Mouse (Mus musculus) neural tube, embryonic 13.5 days (tissue): ENCODE data around the gene Tnfrsf13c. TPM values are rescaled to one million over a fixed set of nuclear protein-coding genes. Genes with fewer than 3 reads are reported as not detected.

Experiments
- ATAC-seq: fragments of 200-750 bp; cut with Nextera tagmentation; 2 replicates; pipeline ENCODE4 v1.8.0; 2017; ENCODE audit warnings: low read depth, mild to moderate bottlenecking, moderate TSS enrichment, moderate library complexity
- H3K27ac ChIP-seq: fragments of 300-500 bp; sonication (generic); replicated peaks from 2 replicates; pipeline ENCODE4 v1.5.1; 2015; ENCODE audit warnings: moderate library complexity, mild to moderate bottlenecking, inconsistent platforms
- H3K27me3 ChIP-seq: fragments of 300-500 bp; sonication (generic); 2 replicates; pipeline ENCODE4 v1.6.1; 2015; ENCODE audit warnings: mild to moderate bottlenecking, inconsistent platforms
- H3K36me3 ChIP-seq: fragments of 300-500 bp; sonication (generic); 2 replicates; pipeline ENCODE4 v1.6.1; 2015; ENCODE audit warnings: mild to moderate bottlenecking, inconsistent platforms
- H3K4me1 ChIP-seq: fragments of 300-500 bp; sonication (generic); replicated peaks from 2 replicates; pipeline ENCODE4 v1.6.1; 2015; ENCODE audit warnings: inconsistent platforms
- H3K4me2 ChIP-seq: fragments of 300-500 bp; sonication (generic); 2 replicates; pipeline ENCODE4 v1.6.1; 2015; ENCODE audit warnings: inconsistent platforms, mild to moderate bottlenecking, moderate library complexity
- H3K4me3 ChIP-seq: fragments of 300-500 bp; sonication (generic); 2 replicates; pipeline ENCODE4 v1.5.1; 2015; ENCODE audit warnings: mild to moderate bottlenecking, inconsistent platforms
- H3K9ac ChIP-seq: fragments of 300-500 bp; sonication (generic); 2 replicates; pipeline ENCODE4 v1.6.1; 2015; ENCODE audit warnings: moderate library complexity, mild to moderate bottlenecking, inconsistent platforms
- H3K9me3 ChIP-seq: fragments of 300-500 bp; sonication (generic); 2 replicates; pipeline ENCODE4 v1.6.1; 2016; ENCODE audit warnings: inconsistent platforms
- WGBS: fragments of 180-500 bp; shearing (Covaris S2); methylation state at CpG from one replicate; pipeline ENCODE4 v1.1.7; 2015; 5-methylcytosine and 5-hydroxymethylcytosine counted together
- polyA plus RNA-seq: library from polyadenylated mRNA; unstranded; fragments of >200 nt; fragmentation: Nextera tagmentation; extraction: Ambion mirVana; gene quantifications from 2 replicates; pipeline ENCODE4 v1.2.1, GENCODE M21; 2015

The Tnfrsf13c gene
- polyA plus RNA-seq, 1 experiment from 2014 or later = 0.13 TPM

DNA sequence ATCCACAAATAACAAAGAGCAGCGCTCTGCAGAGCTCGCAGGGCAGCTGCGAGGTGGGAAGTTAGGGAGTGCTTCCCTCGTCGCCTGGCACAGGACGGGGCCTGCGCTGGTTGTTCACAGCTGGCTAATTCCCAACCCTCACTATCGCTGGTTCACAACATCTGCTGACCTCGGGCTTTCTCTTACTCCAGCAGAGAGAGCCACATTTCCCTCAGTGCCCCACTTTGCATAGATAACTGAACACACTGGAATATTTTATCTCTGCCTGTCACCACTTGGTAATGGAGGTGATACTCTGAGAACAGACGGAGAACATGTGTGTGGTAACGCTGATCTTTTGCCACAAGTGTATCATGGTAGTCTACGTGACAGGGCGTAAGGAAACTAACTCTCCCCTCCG is 38.0 kb downstream of the Tnfrsf13c start:
- H3K4me3 ChIP-seq = no peak overlapping the region
- H3K27ac ChIP-seq = 0 out of 2 replicates have a peak overlapping the region, but pooled peaks have one; percentile 3
- H3K9ac ChIP-seq = no peak overlapping the region
- peaks cover 96% of the 10 kb centered on the region for H3K36me3 ChIP-seq
- H3K4me1 ChIP-seq = no peaks in the 10 kb centered on the region
- H3K27me3 ChIP-seq = no peaks in the 10 kb centered on the region
- H3K4me2 ChIP-seq = no peak overlapping the region
- no peak for ATAC-seq
- no peaks in the 10 kb centered on the region; the same call in 1 of the 2 replicates for H3K9me3 ChIP-seq
- 81% methylated on average over 14 of the region's 14 CpGs for WGBS

DNA sequence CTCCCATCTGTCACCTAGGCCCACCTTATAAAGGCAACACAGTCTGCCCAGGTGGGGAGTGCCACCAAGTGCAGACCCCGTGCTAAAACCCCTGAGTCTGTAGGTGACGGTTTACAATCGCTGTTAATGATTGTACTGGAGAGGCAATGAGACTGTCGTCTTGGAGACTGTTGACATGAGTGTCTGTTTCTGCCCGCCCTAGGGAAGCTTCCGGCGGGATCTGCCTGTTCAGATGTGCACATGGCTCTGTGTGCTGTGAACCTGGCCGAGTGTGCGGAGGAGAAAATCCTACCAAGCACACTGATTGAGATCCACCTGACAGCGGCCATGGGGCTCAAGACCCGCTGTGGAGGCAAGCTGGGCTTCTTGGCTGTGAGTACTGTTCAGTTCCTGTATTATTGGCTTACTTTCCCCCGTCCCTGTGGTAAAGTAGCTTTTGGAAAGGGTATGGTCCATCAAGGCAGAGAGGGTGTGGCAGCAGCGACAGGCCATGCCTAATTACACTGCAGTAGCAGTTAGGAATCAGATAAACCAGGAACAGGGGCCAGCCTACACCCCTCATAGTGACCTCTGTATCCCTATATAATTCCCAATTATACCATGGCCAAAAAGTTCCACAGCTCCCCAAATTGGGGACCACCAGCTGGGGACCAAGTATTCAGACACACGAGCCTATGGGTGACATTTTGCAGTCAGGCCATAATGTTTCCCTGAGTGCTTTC is 38.9 kb downstream of the Tnfrsf13c start:
- Histone ChIP-seq H3K4me3 (no peak overlapping the region), H3K36me3 (peaks cover 100% of the 10 kb centered on the region), H3K4me1 (no peaks in the 10 kb centered on the region), H3K27ac (no peak overlapping the region), H3K9ac (no peak overlapping the region), H3K27me3 (no peaks in the 10 kb centered on the region), H3K9me3 (no peaks in the 10 kb centered on the region; the same call in 1 of the 2 replicates), H3K4me2 (no peak overlapping the region)
- WGBS = 85% methylated on average over 14 of the region's 14 CpGs
- no peak for ATAC-seq

DNA sequence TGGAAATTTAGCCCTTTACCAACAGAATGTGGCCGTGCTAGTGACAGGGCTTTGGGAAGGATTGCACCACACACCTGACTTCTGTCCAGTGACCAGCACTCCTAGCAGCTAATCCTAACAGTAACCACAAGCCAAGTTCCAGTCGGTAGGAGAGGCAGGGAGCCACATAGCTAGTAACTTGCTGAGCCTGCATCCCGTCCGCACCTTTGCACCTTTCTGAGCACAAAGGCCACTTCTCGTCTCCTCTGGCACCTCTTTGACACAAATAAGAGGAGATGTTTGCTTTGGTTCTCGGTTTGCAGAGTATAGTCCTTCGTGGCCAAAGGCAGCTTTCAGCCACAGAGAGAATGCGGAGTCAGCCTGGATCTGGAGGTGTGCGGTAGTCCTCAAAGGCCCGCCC is 39.5 kb downstream of the Tnfrsf13c start:
- Histone ChIP-seq H3K9me3 (no peaks in the 10 kb centered on the region; the same call in 1 of the 2 replicates), H3K4me2 (no peak overlapping the region), H3K36me3 (peaks cover 100% of the 10 kb centered on the region), H3K27ac (no peak overlapping the region), H3K4me1 (no peaks in the 10 kb centered on the region), H3K9ac (no peak overlapping the region), H3K4me3 (no peak overlapping the region), H3K27me3 (no peaks in the 10 kb centered on the region)
- whole genome bisulfite sequencing = 94% methylated on average over 10 of the region's 10 CpGs
- no peak for ATAC-seq

DNA sequence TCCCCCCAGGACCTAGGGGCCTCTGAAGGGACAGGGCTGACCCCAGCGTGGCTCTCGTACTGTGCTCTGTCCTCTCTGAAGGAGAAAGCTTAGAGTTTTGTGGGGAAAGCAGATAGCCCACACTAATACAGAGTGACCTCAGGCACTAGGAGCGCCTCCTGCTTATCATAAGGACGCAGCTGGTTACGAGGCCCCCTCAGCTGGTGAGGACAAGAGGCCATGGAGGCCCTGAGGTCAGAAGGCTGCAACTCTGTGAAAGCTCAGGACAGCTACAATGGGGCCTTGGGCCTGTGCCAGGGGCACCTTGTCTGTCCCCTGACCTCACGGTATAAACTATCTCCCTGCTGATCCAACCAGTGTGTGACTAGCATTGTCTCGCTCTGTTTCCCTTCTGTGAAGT is 40.0 kb downstream of the Tnfrsf13c start:
- H3K27ac ChIP-seq = no peak overlapping the region
- H3K9ac ChIP-seq = no peak overlapping the region
- H3K36me3 ChIP-seq = peaks cover 100% of the 10 kb centered on the region
- H3K4me3 ChIP-seq = no peak overlapping the region
- no peak for ATAC-seq
- no peaks in the 10 kb centered on the region; the same call in 1 of the 2 replicates for H3K9me3 ChIP-seq
- WGBS = 90% methylated on average over 7 of the region's 7 CpGs
- H3K4me1 ChIP-seq = no peaks in the 10 kb centered on the region
- no peak overlapping the region for H3K4me2 ChIP-seq
- H3K27me3 ChIP-seq = no peaks in the 10 kb centered on the region

DNA sequence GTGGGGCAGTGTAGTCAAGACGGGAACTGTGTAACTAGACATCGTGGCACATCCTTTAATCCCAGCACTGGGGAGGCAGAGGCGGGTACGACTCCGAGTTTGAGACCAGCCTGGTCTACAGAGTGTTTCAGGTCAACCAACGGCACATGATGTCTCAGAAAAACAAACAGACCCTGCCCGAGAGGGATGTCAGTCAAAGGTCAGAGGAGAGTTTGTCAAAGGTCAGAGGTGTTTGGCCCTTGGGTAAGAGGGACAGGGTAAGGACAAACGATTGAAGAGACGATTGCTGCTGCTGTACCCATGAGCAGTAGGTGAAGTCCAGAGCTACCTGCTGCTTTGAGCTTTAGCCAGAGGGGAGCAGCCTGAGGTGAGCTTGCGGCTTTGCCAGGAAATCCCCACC is 40.6 kb downstream of the Tnfrsf13c start:
- Histone ChIP-seq H3K4me2 (no peak overlapping the region), H3K9ac (no peak overlapping the region), H3K27ac (no peak overlapping the region), H3K36me3 (peaks cover 100% of the 10 kb centered on the region), H3K4me1 (no peaks in the 10 kb centered on the region), H3K9me3 (no peaks in the 10 kb centered on the region; the same call in 1 of the 2 replicates), H3K27me3 (no peaks in the 10 kb centered on the region), H3K4me3 (no peak overlapping the region)
- ATAC-seq = no peak
- WGBS = 86% methylated on average over 10 of the region's 10 CpGs

DNA sequence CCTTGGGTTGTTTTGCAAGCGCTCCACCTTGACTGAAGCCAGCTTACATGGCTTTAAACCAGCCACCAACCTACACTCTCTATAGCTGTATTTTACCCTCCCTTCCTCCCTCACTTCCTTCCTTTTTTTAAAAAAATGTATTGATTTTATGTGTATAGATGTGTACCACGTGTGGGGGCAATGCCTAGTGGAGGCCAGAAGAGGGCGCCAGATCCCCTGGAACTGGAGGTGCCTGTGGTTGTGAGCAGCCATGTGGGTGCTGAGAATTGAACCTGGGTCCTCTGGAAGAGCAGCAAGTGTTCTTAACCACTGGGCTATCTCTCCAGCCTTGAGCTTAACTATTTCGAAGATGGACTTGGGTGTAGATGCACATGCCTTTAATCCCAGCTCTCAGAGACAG is 41.9 kb downstream of the Tnfrsf13c start:
- 0 out of 2 replicates have a peak, but pooled peaks cover 3% of the 10 kb centered on the region for H3K4me1 ChIP-seq
- no peak overlapping the region for H3K4me2 ChIP-seq
- no peak overlapping the region for H3K27ac ChIP-seq
- H3K9me3 ChIP-seq = no peaks in the 10 kb centered on the region; the same call in 1 of the 2 replicates
- no peaks in the 10 kb centered on the region for H3K27me3 ChIP-seq
- H3K4me3 ChIP-seq = no peak overlapping the region
- no peak for ATAC-seq
- peaks cover 100% of the 10 kb centered on the region for H3K36me3 ChIP-seq
- H3K9ac ChIP-seq = no peak overlapping the region
- WGBS = 97% methylated on average over 4 of the region's 4 CpGs

DNA sequence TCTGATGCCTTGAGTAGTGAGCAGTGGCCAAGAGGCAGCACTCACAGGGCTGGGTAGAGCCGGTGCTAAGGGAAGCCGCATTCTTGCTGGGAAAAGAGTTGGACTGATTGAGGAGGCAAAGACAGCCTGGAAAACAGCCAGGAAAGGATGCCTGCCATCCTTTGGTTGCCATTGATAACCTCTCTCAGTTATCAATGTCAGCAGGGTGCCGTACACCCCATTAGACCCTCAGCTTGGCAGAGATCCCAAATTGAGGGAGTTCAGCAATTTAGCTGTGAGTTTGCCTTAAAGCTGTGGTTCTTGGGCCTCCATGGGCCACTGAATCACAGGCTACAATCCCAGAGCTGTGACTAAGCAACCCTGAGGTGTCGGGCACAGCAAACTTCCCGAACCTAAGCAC is 43.0 kb downstream of the Tnfrsf13c start:
- ATAC-seq = no peak
- H3K9ac ChIP-seq = no peak overlapping the region
- 0 out of 2 replicates have a peak, but pooled peaks cover 3% of the 10 kb centered on the region for H3K4me1 ChIP-seq
- H3K36me3 ChIP-seq = peaks cover 100% of the 10 kb centered on the region
- 89% methylated on average over 5 of the region's 5 CpGs for whole genome bisulfite sequencing
- no peak overlapping the region for H3K27ac ChIP-seq
- no peaks in the 10 kb centered on the region for H3K27me3 ChIP-seq
- H3K4me2 ChIP-seq = no peak overlapping the region
- H3K9me3 ChIP-seq = no peaks in the 10 kb centered on the region; the same call in 1 of the 2 replicates
- H3K4me3 ChIP-seq = no peak overlapping the region

DNA sequence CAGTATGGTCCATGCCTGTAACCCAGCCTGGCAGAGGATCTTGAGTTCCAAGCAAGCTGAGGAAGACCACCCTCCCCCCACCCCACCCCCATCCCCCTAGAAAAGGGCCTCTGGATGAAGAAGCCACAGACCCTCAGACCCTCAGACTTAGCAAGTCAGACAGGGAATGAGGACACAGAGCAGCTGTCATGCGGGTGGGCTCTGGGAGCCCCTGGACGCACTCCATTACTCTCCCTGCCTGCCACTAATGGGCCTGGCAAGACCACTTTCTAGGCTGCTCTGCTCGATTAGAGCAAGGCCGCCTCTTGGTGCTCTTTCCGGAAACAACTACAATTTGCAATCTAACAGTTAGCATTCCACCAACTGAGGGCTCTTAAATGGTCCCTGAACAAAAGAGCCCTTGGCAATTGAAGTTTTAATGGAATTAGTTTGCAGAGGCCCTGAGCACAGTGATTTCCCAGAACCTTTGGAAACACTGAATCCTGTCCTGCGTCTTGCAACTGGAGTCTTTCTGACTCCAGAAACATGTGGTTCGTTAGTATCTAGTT is 46.4 kb downstream of the Tnfrsf13c start:
- 59% methylated on average over 7 of the region's 7 CpGs for WGBS
- ATAC-seq = no peak
- 0 out of 2 replicates have a peak, but pooled peaks cover 3% of the 10 kb centered on the region for H3K4me1 ChIP-seq

DNA sequence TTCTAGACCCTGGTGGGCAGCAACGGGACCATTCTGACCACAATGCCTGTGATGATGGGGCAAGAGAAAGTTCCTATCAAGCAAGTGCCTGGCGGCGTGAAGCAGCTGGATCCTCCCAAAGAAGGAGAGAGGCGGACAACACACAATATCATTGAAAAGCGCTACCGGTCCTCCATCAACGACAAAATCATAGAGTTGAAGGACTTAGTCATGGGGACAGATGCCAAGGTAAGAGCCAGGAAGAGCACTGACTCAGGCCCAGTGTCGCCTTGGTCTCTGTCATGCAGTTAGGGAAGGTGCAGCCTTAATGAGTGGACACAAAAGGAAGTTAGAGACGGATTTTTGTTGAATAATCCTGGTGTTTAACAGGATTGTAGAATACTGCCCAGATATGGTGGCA is 49.1 kb downstream of the Tnfrsf13c start:
- H3K9me3 ChIP-seq = no peaks in the 10 kb centered on the region
- peaks cover 19% of the 10 kb centered on the region for H3K4me1 ChIP-seq
- ATAC-seq = no peak
- no peak overlapping the region for H3K9ac ChIP-seq
- no peak overlapping the region for H3K27ac ChIP-seq
- 98% methylated on average over 9 of the region's 9 CpGs for WGBS
- H3K4me2 ChIP-seq = no peak overlapping the region
- no peak overlapping the region for H3K4me3 ChIP-seq
- no peaks in the 10 kb centered on the region for H3K27me3 ChIP-seq
- peaks cover 93% of the 10 kb centered on the region for H3K36me3 ChIP-seq

More for the DNA sequence above, 46.4 kb downstream of the Tnfrsf13c start:
- Histone ChIP-seq H3K9ac (no peak overlapping the region), H3K27me3 (no peaks in the 10 kb centered on the region), H3K4me2 (no peak overlapping the region), H3K4me3 (no peak overlapping the region), H3K9me3 (no peaks in the 10 kb centered on the region; the same call in 1 of the 2 replicates), H3K36me3 (peaks cover 97% of the 10 kb centered on the region), H3K27ac (peak overlapping the region; percentile 38; the same call in 1 of the 2 replicates)

DNA sequence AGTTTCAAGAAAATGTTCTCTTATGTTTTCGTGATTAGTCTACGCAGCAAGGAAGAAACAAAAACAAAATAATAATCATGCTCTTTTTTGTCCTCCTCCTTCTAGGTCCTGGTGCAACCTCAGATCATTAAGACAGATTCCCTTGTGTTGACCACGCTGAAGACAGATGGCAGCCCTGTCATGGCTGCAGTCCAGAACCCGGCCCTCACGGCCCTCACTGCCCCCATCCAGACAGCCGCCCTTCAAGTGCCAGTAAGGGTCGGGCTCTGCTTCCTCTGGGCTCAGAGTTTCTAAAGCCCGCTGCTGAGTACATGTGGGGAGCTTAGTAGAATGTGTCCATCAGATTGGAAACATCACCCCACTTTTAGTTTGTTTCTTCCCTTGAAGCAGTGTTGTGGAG is 51.5 kb downstream of the Tnfrsf13c start:
- no peaks in the 10 kb centered on the region for H3K9me3 ChIP-seq

More for the DNA sequence above, 51.5 kb downstream of the Tnfrsf13c start:
- H3K36me3 ChIP-seq = peaks cover 73% of the 10 kb centered on the region
- no peak for ATAC-seq
- H3K4me1 ChIP-seq = peaks cover 40% of the 10 kb centered on the region
- no peak overlapping the region for H3K27ac ChIP-seq
- H3K9ac ChIP-seq = no peak overlapping the region
- 84% methylated on average over 8 of the region's 8 CpGs for WGBS
- H3K4me3 ChIP-seq = no peak overlapping the region
- no peaks in the 10 kb centered on the region for H3K27me3 ChIP-seq
- no peak overlapping the region for H3K4me2 ChIP-seq
